Mouse (Mus musculus) T-helper 17 cell (primary cell): ENCODE data around the gene Cnot3.

Experiments used
- in situ Hi-C, 2 experiments: fragments of 300-600 bp; cut with MboI, MseI; formaldehyde crosslinking; loops; 1 replicate in 1 of 2; 2 replicates in 1 of 2; pipeline ENCODE4 v1.15.1; 2025; ENCODE audit warnings: high pct_unique_total_duplicates in 2 of 2

The Cnot3 gene

GRCm38 (mm10) chr7:3644672-3645487 is at the start of gene Cnot3:
Gene Cnot3 (plus strand): TSS chr7:3645268.
- in situ Hi-C loops, result no loop called here

- in situ Hi-C loops, result loop anchor here in 1 of 2 experiments (10.0 kb wide), 1 partner anchor 827 kb away; no protein-coding TSS in a partner anchor
These were observed 47.3 kb upstream of the Cnot3 start for GRCm38 (mm10) chr7:3597755-3598154.

DNA sequence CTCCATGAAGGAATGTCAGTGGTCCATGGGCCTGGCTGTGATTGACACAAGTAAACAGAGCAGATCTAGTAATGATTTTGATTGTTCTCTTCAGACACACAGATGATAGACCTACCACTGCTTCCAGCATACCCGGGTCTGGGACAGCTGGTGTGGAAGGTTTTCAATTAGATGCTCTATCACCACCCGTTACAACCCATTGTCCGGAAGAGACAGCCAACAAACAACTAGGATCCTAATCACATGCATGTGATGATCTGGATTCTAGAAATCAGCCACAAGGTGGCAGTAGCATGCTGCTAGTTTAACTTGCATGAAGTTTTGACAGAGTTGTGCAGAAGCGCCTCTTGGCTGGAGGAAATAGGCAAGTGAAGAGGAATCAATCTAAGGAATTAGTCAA is 43.9 kb upstream of the Cnot3 start:
- in situ Hi-C loops, result loop anchor here (10.0 to 25.0 kb wide), 2 partner anchors 236 to 254 kb away; partner anchors contain the start of genes Gm15448 (in 1 of the 2) and Pira2 (in 1 of the 2)

DNA sequence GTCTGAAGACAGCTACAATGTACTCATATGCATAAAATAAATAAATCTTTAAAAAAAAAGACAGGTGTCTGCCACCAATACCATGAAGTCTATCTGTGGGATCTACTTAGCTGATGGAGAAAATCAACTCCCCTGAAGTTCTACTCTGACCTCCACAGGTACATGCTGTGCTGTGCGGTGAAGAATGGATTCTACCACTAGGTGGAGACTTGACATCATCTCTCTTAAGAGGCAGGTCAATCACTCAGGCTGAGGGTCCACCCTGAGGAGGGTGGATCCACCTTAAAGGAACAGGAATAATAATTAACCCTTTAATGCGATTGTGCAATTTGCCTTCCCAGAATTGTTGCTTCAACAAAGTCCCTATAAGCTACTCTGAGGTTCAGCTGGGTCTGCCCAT is 38.3 kb upstream of the Cnot3 start:
- in situ Hi-C loops, result loop anchor here (10.0 to 25.0 kb wide), 2 partner anchors 231 to 248 kb away; partner anchors contain the start of genes Gm15448 (in 1 of the 2) and Pira2 (in 1 of the 2)

DNA sequence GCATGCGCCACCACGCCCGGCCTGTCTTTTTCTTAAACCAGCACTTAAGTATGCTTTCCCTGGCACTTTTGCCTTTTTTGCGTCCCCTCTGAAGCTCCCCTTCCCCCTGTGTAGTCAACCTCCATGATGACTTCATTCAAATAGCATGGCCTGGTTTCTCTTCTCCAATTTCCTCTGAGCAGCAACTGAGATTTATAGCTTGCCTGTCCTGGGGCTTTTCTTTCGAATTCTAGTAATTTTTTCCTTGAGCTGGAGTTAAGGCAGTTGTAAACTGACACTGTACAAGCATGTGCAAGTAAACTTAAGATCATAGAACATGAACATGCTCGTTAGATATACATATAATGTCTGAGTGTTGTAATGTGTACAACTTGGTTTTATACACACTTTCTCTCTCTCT is 37.7 kb upstream of the Cnot3 start:
- in situ Hi-C loops, result loop anchor here (10.0 to 25.0 kb wide), 2 partner anchors 230 to 247 kb away; partner anchors contain the start of genes Gm15448 (in 1 of the 2) and Pira2 (in 1 of the 2)

DNA sequence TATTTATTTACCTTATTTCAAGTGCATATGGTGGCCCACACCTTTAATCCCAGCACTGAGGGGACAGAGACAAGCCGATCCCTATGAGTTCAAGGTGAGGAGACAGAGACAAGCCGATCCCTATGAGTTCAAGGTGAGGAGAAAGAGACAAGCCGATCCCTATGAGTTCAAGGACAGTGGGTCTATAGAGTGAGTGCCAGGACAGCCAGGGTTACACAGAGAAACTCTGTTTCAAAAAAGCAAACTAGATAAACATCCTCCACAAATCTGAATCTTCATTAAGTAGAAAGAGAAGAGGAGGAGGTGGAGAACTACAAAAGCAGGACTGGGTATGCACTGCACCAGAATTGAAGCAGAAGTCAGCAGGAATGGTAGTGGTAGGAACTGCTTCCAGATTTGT is 36.4 kb upstream of the Cnot3 start:
- in situ Hi-C loops, result loop anchor here (10.0 to 25.0 kb wide), 2 partner anchors 229 to 246 kb away; partner anchors contain the start of genes Gm15448 (in 1 of the 2) and Pira2 (in 1 of the 2)

- in situ Hi-C loops, result loop anchor here (10.0 to 25.0 kb wide), 2 partner anchors 228 to 246 kb away; partner anchors contain the start of genes Gm15448 (in 1 of the 2) and Pira2 (in 1 of the 2)
These were observed 36.0 kb upstream of the Cnot3 start for GRCm38 (mm10) chr7:3609082-3609481.

GRCm38 (mm10) chr7:3610437-3610836 is 34.6 kb upstream of the Cnot3 start:
- in situ Hi-C loops, result loop anchor here in 1 of 2 experiments (25.0 kb wide), 1 partner anchor 227 kb away; the partner anchor contains the start of genes Gm15448 and Pira2

- in situ Hi-C loops, result loop anchor here in 1 of 2 experiments (25.0 kb wide), 1 partner anchor 226 kb away; the partner anchor contains the start of genes Gm15448 and Pira2
These were observed 34.1 kb upstream of the Cnot3 start for GRCm38 (mm10) chr7:3611006-3611405.

- in situ Hi-C loops, result loop anchor here in 1 of 2 experiments (25.0 kb wide), 1 partner anchor 223 kb away; the partner anchor contains the start of genes Gm15448 and Pira2
These were observed 31.0 kb upstream of the Cnot3 start for GRCm38 (mm10) chr7:3614021-3614420.

DNA sequence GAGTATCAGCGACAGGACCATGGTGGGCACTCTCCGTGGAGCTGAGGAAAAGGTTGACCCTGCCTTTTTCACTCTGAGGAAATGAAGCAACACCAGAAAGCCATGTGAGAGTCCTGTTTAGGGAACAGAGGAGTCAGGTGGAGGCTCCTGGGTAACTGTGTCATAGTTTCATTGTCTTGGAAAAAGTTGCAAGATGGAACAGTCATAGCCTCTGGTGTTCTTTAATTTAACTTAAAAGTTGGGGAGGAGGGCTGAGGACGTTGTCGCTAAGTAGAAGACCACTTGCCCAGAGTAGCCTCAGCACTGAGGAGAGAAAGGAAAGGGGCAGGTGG is 29.0 kb upstream of the Cnot3 start, which contains the start of gene Oscar:
Gene Oscar (minus strand): TSS at position 101 of the 332 bp plus-strand sequence.
- in situ Hi-C loops, result loop anchor here in 1 of 2 experiments (25.0 kb wide), 1 partner anchor 221 kb away; the partner anchor contains the start of genes Gm15448 and Pira2

GRCm38 (mm10) chr7:3616389-3617241 is 28.5 kb upstream of the Cnot3 start:
- in situ Hi-C loops, result loop anchor here in 1 of 2 experiments (25.0 kb wide), 1 partner anchor 221 kb away; the partner anchor contains the start of genes Gm15448 and Pira2

GRCm38 (mm10) chr7:3617242-3617995 is 27.6 kb upstream of the Cnot3 start, which contains the start of gene Ndufa3:
Gene Ndufa3 (plus strand): TSS chr7:3617373.
- in situ Hi-C loops, result loop anchor here in 1 of 2 experiments (25.0 kb wide), 1 partner anchor 220 kb away; the partner anchor contains the start of genes Gm15448 and Pira2

DNA sequence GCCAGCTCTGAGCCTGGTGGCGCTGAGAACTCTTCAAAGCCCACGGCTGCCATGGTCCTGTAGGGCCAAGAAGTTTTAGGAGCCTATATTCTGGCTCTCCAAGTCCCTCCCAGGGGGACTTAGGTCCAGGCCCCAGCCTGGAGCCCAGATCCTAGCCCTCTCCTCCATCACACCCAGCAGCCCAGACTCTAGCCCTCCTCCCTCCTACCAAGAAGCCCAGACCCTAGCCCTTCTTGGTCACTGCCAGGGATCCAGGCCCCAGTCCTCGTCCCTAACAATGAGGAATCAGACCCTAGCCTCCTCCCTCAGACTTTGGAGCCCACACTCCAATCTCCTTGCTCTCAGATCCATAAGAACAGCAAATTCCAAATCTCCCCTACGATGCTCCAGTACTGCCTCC is 16.0 kb upstream of the Cnot3 start:
- in situ Hi-C loops, result loop anchor here (5.0 to 10.0 kb wide), 2 partner anchors 516 to 1158 kb away; partner anchors contain the start of gene Tmem238 (in 1 of the 2)

DNA sequence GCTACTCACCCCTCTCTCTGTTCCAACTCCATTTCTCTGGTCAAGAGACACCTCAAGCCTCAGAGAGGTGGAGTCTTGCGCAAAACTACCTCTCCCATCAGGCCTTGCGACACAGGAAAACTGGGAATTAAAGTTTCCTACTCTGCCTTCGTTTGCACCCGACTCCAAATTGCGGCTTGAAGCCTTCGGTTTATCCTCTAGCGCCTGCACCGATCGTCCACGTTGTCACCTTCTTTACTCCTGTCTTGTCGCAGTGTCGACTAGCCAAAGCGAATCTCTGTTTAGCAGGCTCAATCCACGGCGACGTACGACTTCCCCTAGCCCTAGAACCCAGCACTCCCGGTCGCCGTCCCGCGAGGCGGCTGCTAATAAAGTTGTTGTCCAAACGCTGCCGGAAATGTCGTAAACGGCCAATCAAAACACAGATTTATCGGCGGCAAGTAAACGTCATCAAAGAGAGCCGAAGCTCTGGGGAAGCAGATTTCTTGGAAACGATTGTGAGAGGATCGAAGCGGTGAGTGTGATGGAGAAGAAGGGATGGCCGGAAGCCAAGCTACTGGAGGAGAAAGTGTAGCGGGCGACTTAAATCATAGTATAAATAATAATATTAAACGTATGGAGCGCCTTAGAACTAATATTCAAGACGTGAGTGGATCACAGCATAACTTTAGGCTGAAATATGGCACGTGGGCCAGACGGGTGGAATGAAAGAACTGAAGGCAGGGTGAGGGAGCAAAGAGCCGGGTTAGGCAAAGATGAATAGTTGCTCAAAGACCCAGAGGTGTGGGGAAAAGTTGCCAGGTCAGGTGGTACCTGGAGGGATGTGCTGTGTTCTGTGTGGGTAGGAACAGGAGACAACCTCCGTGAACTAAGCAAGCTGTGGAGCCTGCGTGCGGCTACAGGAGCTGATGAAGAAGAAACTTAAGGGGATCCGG is 15.3 kb upstream of the Cnot3 start, which contains the start of the genes Tfpt and Prpf31:
Gene Tfpt (minus strand): TSS at position 387 of the 935 bp plus-strand sequence.
Gene Prpf31 (plus strand): TSS at position 443 of the 935 bp plus-strand sequence.
- in situ Hi-C loops, result loop anchor here (5.0 to 10.0 kb wide), 2 partner anchors 515 to 1157 kb away; partner anchors contain the start of gene Tmem238 (in 1 of the 2)

DNA sequence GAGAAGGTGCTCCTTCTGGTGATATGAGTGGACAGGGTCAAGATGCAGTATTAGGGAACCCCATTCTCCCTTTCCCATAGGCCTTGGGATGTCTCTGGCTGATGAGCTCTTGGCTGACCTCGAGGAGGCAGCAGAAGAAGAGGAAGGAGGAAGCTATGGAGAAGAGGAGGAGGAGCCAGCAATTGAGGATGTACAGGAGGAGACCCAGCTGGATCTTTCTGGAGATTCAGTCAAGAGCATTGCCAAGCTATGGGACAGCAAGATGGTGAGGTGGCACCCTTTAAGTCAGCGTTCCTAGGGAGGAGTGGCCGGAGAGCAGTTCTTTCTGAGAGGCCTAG is 14.6 kb upstream of the Cnot3 start:
- in situ Hi-C loops, result no loop called here

DNA sequence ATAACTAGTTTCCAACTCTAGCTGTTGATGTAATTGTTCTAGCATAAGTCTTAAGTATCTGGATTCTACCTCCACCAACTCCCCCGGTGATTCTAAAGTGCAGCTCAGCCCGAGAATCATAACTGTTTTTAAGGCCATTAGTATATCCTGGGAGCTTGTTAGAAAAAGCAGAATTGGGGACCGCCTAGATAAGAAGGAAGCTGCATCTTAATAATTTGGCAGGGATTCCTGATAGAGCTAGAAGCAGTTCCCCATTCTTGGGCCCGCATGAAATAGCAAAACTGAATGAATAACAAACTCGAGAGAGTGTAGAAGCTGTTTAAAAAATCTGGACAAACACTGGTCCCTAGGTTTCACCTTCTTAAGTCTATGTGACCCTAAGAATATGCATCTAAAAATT is 1.7 kb upstream of the Cnot3 start:
- in situ Hi-C loops, result no loop called here

DNA sequence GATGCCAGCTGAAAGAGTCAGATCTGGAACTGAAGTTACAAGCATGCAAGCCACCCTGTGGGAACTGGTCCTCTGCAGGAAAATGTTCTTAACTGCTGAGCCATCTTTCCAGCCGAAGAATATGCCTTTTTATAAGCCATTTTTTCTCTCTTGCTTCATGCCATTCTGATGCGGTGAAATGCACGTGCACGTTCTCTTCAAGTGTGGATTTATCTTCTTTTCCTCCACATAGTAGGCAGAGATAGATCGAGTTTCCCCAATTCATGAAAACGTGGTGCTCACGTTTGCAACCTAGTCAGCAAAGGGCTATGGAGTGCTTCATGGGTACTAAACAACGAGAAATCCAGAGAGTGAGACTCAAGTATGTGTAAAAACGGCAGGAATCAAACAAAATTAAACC is 1.2 kb upstream of the Cnot3 start:
- in situ Hi-C loops, result no loop called here

DNA sequence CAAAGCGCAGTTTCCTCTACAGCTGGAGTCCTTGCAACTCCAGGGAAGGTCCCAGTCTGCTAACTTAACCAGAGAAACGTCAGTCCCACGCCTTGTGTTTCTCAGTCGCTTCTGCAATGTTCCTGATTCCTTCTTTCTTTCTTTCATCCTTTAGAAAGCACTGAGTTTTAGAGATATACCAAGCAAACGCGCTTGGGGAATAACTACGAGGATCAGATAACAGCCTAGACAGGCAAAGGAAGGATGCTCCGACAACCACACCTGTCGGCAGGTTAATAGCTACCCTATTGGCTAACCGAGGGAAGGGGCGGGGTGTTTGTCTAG is 758 bp upstream of the Cnot3 start:
- in situ Hi-C loops, result no loop called here
